Mouse (Mus musculus) cerebellum, adult 2 months (tissue): ENCODE data around the gene Tll2.

Source experiments
- CTCF ChIP-seq: fragments of 200-500 bp; IDR thresholded peaks from 2 replicates; pipeline ENCODE4 v1.5.1; 2011; ENCODE audit warnings: low read depth, mild to moderate bottlenecking, control low read depth, low read length, moderate library complexity, borderline replicate concordance; ENCODE audit not compliant: insufficient read depth
- POLR2A ChIP-seq: fragments of 200-500 bp; IDR thresholded peaks from 2 replicates; pipeline ENCODE4 v1.6.1; 2011; ENCODE audit warnings: low read length, control low read depth, borderline replicate concordance; ENCODE audit not compliant: insufficient read depth

DNA sequence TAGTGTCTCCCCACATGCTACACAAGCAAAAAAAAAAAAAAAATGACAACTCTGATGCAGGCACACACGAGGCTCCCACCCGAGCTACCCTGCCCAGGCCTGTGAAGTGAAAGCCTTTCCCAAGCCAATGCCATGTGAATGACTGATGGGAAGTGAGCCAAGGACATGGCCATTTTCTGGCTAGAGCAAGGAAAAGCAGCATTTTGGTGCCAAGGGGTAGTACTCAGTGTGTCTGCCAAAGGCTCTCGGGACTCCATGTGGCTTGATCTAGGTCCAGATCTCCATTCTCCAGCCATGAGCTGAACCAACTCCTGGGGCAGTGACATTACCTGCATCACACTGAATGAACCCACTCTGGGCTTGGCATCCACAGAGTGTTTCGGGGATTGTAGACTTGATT lies 89.3 kb downstream of the Tll2 start:
- no peak for TF ChIP-seq CTCF
- TF ChIP-seq POLR2A, result no peak
